Mouse (Mus musculus): ENCODE measurements around the gene Dctpp1.

The Dctpp1 gene

GRCm38 (mm10) chr7:127260309-127261111, at the start of gene Dctpp1:
Gene Dctpp1, minus strand, starts transcription at chr7:127260709.
- peak; percentile 98 for DNase-seq (ENCODE audit: low spot score)

- DNase-seq (ENCODE audit: low spot score) = no peak
Measured at GRCm38 (mm10) chr7:127309951-127310350, 49.4 kb upstream of the Dctpp1 start.

GRCm38 (mm10) chr7:127308887-127309286, 48.4 kb upstream of the Dctpp1 start:
- DNase-seq (ENCODE audit: low spot score) = peak; percentile 28

GRCm38 (mm10) chr7:127308431-127308830, 47.9 kb upstream of the Dctpp1 start:
- DNase-seq (ENCODE audit: low spot score) = peak; percentile 47

- no peak for DNase-seq (ENCODE audit: low spot score)
Measured at GRCm38 (mm10) chr7:127297586-127298193, 37.2 kb upstream of the Dctpp1 start.

GRCm38 (mm10) chr7:127296786-127297555, 36.5 kb upstream of the Dctpp1 start:
- DNase-seq (ENCODE audit: low spot score) = no peak

GRCm38 (mm10) chr7:127296098-127296497, 35.6 kb upstream of the Dctpp1 start, which contains the start of gene Itgal:
Gene Itgal, plus strand, starts transcription at chr7:127296260.
- no peak for DNase-seq (ENCODE audit: low spot score)

GRCm38 (mm10) chr7:127290142-127290541, 29.6 kb upstream of the Dctpp1 start:
- no peak for DNase-seq (ENCODE audit: low spot score)

- no peak for DNase-seq (ENCODE audit: low spot score)
Measured at GRCm38 (mm10) chr7:127289306-127289705, 28.8 kb upstream of the Dctpp1 start.

GRCm38 (mm10) chr7:127287940-127288339, 27.4 kb upstream of the Dctpp1 start:
- DNase-seq (ENCODE audit: low spot score) = no peak

GRCm38 (mm10) chr7:127285154-127285553, 24.6 kb upstream of the Dctpp1 start:
- no peak for DNase-seq (ENCODE audit: low spot score)

GRCm38 (mm10) chr7:127282190-127282589, 21.7 kb upstream of the Dctpp1 start:
- no peak for DNase-seq (ENCODE audit: low spot score)

- DNase-seq (ENCODE audit: low spot score) = no peak
Measured at GRCm38 (mm10) chr7:127281114-127281513, 20.6 kb upstream of the Dctpp1 start.

GRCm38 (mm10) chr7:127280092-127280491, 19.6 kb upstream of the Dctpp1 start:
- DNase-seq (ENCODE audit: low spot score) = no peak

- peak; percentile 40 for DNase-seq (ENCODE audit: low spot score)
Measured at GRCm38 (mm10) chr7:127278311-127278710, 17.8 kb upstream of the Dctpp1 start.

- DNase-seq (ENCODE audit: low spot score) = peak; percentile 81
Measured at GRCm38 (mm10) chr7:127276519-127276961, 16.0 kb upstream of the Dctpp1 start.

GRCm38 (mm10) chr7:127273925-127274789, 13.6 kb upstream of the Dctpp1 start, which contains the start of gene Sephs2:
Gene Sephs2, minus strand, starts transcription at chr7:127274055.
- DNase-seq (ENCODE audit: low spot score) = peak; percentile 95

- DNase-seq (ENCODE audit: low spot score) = no peak
Measured at GRCm38 (mm10) chr7:127273118-127273923, 12.8 kb upstream of the Dctpp1 start.

GRCm38 (mm10) chr7:127272566-127272965, 12.1 kb upstream of the Dctpp1 start:
- DNase-seq (ENCODE audit: low spot score) = no peak

GRCm38 (mm10) chr7:127271093-127271492, 10.6 kb upstream of the Dctpp1 start:
- no peak for DNase-seq (ENCODE audit: low spot score)

GRCm38 (mm10) chr7:127270666-127271065, 10.2 kb upstream of the Dctpp1 start:
- DNase-seq (ENCODE audit: low spot score) = no peak
